Mouse (Mus musculus) right cerebral cortex, postnatal 14 days (tissue): ENCODE results near the gene Nell2.

Source experiments
- DNase-seq: peaks from one replicate; pipeline ENCODE4 v3.0.0; 2022

Gene Nell2

DNA sequence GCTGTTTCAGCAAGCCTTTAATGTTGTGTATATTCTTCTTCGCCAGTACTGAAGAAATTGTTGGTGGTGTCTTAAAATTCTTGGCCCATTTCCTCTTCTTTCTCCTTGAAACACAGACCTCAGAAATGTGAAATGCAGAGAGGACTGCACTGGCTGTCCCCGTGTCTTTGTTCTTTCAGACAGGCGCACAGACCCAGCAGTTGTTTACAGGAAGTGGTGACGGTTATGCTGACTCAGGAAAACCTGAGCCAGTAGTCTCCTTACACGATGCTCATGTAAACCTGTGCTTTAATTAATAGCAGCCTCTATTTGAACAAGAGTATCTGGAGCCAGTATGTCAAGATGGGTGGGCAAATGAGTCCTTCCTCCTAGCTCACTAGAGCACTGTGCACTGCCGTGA is 61.2 kb downstream of the Nell2 start:
- DNase-seq = no peak

DNA sequence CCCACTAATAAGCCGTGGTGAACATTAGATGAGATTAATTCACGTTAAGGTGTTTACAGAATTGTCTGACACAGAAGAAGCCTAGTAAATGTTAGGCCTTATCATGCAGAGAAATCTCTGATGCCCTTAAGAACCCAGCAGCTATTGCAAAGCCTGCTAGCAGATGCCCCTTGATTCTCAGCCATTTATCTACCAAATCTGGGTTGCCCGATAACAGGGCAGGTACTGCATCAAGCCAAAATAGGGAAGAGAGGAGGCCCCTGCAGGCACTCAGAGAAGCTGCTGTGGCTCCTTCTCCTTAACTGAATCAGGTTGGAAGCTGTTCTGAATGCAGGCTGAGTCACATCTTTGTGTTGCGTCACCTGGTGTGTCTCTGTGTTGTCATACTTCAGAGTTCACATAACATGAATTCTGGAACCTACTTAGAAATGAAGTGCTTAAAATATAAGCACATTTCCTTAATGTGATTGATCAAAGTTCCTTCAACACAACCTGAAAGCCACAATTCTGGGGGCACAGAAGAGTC is 68.3 kb downstream of the Nell2 start:
- DNase-seq = no peak

- DNase-seq = no peak
Observed at GRCm38 (mm10) chr15:95444586-95444985, 83.8 kb downstream of the Nell2 start.

DNA sequence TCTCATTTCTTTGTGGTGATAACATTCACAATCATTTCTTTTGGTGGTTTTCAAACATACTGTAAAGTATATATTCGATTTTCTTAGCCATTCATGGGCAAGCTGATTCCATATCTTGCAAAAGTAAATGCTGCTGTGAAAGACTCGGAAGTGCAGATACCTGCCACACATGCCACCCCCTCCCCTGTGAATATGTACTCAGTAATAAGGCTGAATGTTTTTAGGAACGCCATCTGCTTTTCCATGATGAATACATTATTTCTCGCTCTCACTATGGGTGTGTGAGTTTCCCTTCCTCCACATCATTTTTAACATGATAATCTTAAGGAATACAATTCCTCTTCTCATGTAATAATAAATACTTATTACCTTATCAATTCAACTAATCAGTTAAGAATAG is 90.6 kb downstream of the Nell2 start:
- no peak for DNase-seq

DNA sequence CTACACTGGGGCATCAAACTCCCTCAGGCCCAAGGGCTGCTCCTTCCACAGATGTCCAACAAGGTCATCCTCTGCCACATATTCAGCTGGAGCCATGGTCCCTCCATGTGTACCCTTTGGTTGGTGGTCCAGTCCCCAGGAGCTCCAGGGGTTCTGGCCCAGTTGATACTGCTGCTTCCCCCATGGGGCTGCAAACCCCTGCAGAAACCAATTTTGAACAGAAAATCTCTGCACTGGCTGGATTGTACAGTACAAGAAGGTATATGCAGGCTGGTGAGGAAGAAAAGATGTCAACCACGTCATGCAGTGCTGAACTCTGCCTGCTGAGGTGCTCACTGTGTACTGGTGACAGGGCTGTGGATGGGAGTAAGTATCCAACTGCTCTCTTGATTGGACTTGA is 92.1 kb downstream of the Nell2 start:
- no peak for DNase-seq

DNA sequence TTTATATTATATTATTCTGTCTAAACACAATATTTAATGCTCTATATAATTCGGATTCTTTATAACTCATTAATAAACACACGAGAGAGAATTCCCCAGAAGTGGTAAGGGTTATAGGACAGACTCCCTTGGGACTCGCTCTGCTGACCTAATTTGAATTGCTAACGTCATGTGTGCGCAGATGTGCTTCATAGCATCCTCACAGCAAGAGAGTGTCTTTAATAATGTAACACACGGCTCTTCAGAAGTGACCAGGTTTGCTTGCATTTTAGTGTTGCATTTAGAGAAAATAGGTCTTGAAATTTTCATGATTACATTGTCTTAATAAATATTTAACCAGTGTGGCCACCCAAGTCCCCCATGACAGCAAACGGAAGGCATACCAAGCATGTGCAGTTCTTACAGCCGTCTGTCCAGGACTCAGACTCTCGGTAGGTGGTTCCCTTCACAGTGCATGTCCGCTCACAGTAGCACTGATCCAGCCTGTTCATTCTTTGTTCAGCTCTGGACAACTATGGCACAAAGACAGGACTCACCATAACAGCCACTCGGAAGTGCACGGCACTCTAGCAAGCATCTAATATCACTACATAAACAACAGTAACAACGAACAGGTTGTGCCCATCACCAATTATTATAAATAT is 97.1 kb downstream of the Nell2 start:
- DNase-seq = no peak

GRCm38 (mm10) chr15:95430000-95430399 is 98.4 kb downstream of the Nell2 start:
- no peak for DNase-seq

GRCm38 (mm10) chr15:95428003-95428663 is 100.2 kb downstream of the Nell2 start:
- no peak for DNase-seq

DNA sequence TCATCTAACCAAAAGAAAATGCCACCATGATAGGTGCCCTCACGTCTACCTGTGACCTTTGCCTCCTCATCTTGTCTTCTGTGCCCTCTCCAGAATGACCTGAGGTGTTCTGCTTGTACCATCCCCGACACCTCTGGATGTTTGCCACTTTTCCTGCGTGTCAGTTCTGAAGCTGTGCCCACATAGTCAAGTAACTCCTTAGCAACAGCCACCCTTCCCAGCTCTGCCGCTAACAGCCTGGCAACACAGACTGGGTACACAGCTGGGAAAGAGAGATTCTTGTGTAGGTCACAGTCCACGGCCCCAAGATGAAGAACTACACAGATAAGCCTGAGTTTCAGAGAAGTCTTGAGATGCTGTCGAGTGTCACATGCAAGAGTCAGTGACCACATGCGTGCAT is 103.3 kb downstream of the Nell2 start:
- DNase-seq = peak; percentile 17

DNA sequence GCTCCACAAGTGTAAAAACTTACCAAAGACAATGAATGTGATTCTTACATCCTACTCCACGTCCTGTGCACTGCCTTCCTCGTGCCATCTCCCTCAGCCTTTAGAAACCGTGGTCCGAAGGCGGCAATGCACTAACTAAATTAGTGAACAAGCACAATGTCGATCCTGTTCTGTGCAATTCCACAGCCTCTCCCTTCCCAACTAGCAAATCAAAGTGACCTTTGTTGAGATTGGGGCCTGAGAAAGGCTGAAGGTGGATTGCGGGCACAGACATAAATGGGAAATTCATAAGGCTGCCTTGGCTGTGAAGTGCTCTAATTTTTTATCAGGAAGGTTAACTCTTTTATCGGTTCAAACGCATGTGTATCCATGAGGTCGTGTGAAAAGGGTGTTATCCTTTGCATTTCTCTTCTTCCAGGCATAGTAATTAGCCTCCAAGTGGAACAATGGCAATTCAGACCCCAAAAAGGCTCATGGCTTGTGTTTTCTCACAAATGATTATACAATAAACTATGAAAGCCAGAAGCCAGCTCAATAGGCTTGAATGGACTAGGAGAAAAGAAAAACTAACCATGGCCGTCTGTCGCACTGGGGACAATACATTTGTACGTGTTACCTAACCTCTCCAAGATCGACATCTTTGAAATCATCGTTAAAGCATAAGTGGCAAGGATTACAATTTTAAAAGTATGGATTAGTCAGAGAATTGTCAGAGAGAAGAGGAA is 106.0 kb downstream of the Nell2 start:
- DNase-seq = no peak

- no peak for DNase-seq
Observed at GRCm38 (mm10) chr15:95418641-95419040, 109.7 kb downstream of the Nell2 start.

- no peak for DNase-seq
Observed at GRCm38 (mm10) chr15:95411949-95412741, 116.2 kb downstream of the Nell2 start.

- DNase-seq = no peak
Observed at GRCm38 (mm10) chr15:95410213-95410843, 118.0 kb downstream of the Nell2 start.

- DNase-seq = no peak
Observed at GRCm38 (mm10) chr15:95390347-95390746, 138.0 kb downstream of the Nell2 start.

DNA sequence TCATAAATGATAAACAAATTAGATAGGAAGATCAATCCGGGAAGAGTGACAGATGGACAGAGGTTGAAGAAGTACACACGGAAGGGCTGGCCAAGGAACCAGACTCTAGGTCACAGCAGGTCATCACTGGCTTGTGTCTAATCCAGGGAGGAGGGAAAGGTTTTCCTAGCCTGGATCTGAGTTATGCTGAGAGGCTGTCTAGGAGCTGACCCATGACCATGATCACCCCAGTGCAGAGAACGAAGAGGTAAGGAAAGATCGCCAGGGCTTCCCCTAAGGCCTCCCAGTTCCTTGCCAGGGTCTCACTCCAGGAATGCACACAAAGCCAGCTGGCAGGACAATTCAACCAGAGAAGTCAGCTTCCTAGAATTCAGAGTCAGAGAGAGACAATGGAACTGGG is 139.4 kb downstream of the Nell2 start:
- DNase-seq = no peak

- no peak for DNase-seq
Observed at GRCm38 (mm10) chr15:95380859-95381258, 147.5 kb downstream of the Nell2 start.

- DNase-seq = peak; percentile 40
Observed at GRCm38 (mm10) chr15:95370720-95371395, 157.5 kb downstream of the Nell2 start.

- no peak for DNase-seq
Observed at GRCm38 (mm10) chr15:95368185-95368584, 160.2 kb downstream of the Nell2 start.

- DNase-seq = no peak
Observed at GRCm38 (mm10) chr15:95366506-95366905, 161.9 kb downstream of the Nell2 start.

- no peak for DNase-seq
Observed at GRCm38 (mm10) chr15:95354806-95355205, 173.6 kb downstream of the Nell2 start.

DNA sequence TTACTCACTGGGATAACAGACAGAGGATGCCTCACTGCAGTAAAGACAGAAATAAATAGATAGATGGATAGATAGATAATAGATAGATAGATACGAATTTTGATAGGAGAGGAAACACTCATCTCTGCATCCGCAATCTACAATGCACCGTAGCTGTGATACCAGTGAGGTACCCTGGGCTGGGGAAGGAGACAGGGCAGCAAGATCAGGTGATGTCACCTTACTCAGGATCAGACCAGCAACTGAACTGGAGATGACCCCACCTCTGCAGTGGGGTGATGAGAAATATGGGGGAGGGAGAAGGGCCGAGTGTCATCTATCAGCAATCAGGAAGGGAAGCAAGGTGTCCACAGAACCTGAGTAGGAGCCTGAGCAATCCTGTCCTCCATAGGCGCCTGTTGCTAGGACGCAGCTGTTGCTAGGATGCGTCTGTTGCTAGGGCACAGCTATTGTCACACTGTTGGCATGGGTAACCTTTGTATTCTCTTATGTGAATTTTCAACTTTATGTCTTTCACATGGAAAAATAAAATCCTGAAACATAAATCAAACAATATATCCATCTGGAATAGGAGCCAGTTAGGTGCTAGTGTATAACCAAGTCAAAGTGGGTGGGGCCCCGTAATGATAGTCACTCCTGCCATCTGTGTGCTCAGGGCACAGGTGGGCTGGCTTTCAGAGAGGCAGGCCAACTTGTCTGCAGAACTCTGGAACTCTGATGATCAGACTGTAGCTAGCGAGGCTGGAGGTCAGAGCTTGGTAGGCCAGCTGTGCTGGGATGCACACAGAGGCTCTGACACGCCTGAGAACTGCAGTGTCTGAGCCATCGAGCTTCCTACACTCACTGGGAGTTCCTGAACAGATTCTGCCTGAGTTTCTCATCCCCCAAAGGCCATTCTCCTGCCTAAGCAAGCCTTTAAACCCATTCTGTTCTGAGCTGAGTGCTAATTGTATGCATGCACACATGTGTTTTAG is 193.7 kb downstream of the Nell2 start:
- DNase-seq = no peak
